Mouse (Mus musculus) adrenal gland, postnatal 25 days (tissue): Measurements from ENCODE around the gene Gstk1. TPM values are rescaled to one million over a fixed set of nuclear protein-coding genes. Genes with fewer than 3 reads are reported as not detected.

Source experiments
- DNase-seq: peaks from one replicate; pipeline ENCODE4 v3.0.0; 2021; ENCODE audit warnings: mixed read lengths
- total RNA-seq: library from RNA; stranded (reverse); gene quantifications from 2 replicates; pipeline ENCODE4 v1.2.3, GENCODE M21; 2021

Gstk1 gene
- total RNA-seq, 1 experiment from 2014 or later = 300 TPM

GRCm38 (mm10) chr6:42265391-42266330 is 19.9 kb downstream of the Gstk1 start:
- no peak for DNase-seq

GRCm38 (mm10) chr6:42270817-42271216 is 25.1 kb downstream of the Gstk1 start:
- no peak for DNase-seq

GRCm38 (mm10) chr6:42276151-42276550 is 30.4 kb downstream of the Gstk1 start:
- no peak for DNase-seq

GRCm38 (mm10) chr6:42282865-42283528 is 37.3 kb downstream of the Gstk1 start:
- no peak for DNase-seq

GRCm38 (mm10) chr6:42286448-42286847 is 40.7 kb downstream of the Gstk1 start, which contains the start of gene Clcn1:
Clcn1 (plus strand) TSS chr6:42286685.
- DNase-seq = no peak

- DNase-seq = no peak
Observed at GRCm38 (mm10) chr6:42287562-42287961, 41.8 kb downstream of the Gstk1 start.

- no peak for DNase-seq
Observed at GRCm38 (mm10) chr6:42293327-42293726, 47.6 kb downstream of the Gstk1 start.

- no peak for DNase-seq
Observed at GRCm38 (mm10) chr6:42295549-42296094, 49.9 kb downstream of the Gstk1 start.

GRCm38 (mm10) chr6:42299362-42299761 is 53.6 kb downstream of the Gstk1 start:
- DNase-seq = no peak

Other genes with a start within 250 kb of the Gstk1 start
- gene Sva, start 207.5 kb upstream of the Gstk1 start, total RNA-seq = not detected in 2 replicates
- not detected in 2 replicates for gene Tas2r139, start 105.0 kb upstream of the Gstk1 start, total RNA-seq
- not detected in 2 replicates for gene Tas2r144, start 30.6 kb upstream of the Gstk1 start, total RNA-seq
- gene Tmem139, start 16.0 kb downstream of the Gstk1 start, total RNA-seq = 3.9 TPM in 2 replicates
- gene Casp2, start 19.1 kb downstream of the Gstk1 start, total RNA-seq = 29.7 and 36.5 TPM in 2 replicates
- 0.21 TPM in 1 of 2 replicates, not detected in the other for gene Clcn1, start 40.8 kb downstream of the Gstk1 start, total RNA-seq
- gene Fam131b, start 78.7 kb downstream of the Gstk1 start, total RNA-seq = 0.24 TPM in 1 of 2 replicates, not detected in the other
- 105 and 140 TPM in 2 replicates for gene Zyx, start 103.7 kb downstream of the Gstk1 start, total RNA-seq
- gene Epha1, start 127.3 kb downstream of the Gstk1 start, total RNA-seq = 0.48 and 0.55 TPM in 2 replicates
- gene Tas2r143, start 154.3 kb downstream of the Gstk1 start, total RNA-seq = 7.4 and 11.8 TPM in 2 replicates
- 7.3 and 9.4 TPM in 2 replicates for gene Tas2r135, start 159.5 kb downstream of the Gstk1 start, total RNA-seq
- gene Tas2r126, start 188.6 kb downstream of the Gstk1 start, total RNA-seq = 4.2 and 5.6 TPM in 2 replicates
- not detected in 2 replicates for gene Olfr458, start 219.3 kb downstream of the Gstk1 start, total RNA-seq
- not detected in 2 replicates for gene Olfr457, start 230.4 kb downstream of the Gstk1 start, total RNA-seq
- gene Olfr456, start 241.3 kb downstream of the Gstk1 start, total RNA-seq = not detected in 2 replicates